Mouse (Mus musculus): ENCODE measurements at regions not wholly inside any gene's neighbourhood (a gene's known extent, or its start where the extent isn't known, plus 50 kb on each side); places are given as distances from the start of the nearest gene placed in this dataset.

DNA sequence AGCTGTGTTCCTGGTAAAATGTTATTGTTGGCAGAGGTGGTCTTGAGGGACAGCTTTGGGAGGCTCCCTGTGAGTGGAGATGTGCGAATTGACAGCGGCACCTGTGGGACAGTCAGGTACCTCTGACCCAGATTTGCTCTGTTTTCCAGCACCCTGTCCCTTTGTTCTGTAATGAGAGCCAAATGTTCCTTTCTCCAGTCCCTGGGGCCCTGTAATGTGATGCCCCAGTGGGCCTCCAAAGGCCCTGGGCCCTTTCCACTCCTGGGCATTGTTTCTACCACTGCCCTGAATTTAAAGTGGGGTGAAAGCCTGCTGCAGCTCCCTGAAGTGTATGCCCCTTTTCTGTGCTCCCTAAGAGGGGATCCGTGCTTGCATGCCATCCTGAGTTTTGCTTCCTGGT is 198.6 kb upstream of the Eya4 start:
- no peak for TF ChIP-seq POLR2A (IDR thresholded peaks at IDR 0.05; ENCODE audit: insufficient read depth, low read depth, low read length)
- no peak for TF ChIP-seq CTCF (IDR thresholded peaks at IDR 0.05; ENCODE audit: insufficient read depth, low read depth, low read length)

All from olfactory bulb, adult 2 months (tissue).